Mouse (Mus musculus) midbrain, embryonic 13.5 days (tissue): ENCODE results near the gene Hspa2. TPM values are rescaled to one million over a fixed set of nuclear protein-coding genes. Genes with fewer than 3 reads are reported as not detected.

Source experiments
- ATAC-seq: fragments of 200-750 bp; cut with Nextera tagmentation; 2 replicates; pipeline ENCODE4 v1.8.0; 2017; ENCODE audit warnings: mild to moderate bottlenecking, moderate TSS enrichment, moderate library complexity
- H3K27ac ChIP-seq: fragments of 300-500 bp; sonication (generic); 2 replicates; pipeline ENCODE4 v1.5.1; 2015; ENCODE audit warnings: inconsistent platforms, mild to moderate bottlenecking, moderate library complexity
- H3K27me3 ChIP-seq: fragments of 300-500 bp; sonication (generic); 2 replicates; pipeline ENCODE4 v1.6.1; 2015; ENCODE audit warnings: mild to moderate bottlenecking, inconsistent platforms
- H3K36me3 ChIP-seq: fragments of 300-500 bp; sonication (generic); 2 replicates; pipeline ENCODE4 v1.6.1; 2015; ENCODE audit warnings: mild to moderate bottlenecking, inconsistent platforms
- H3K4me1 ChIP-seq: fragments of 300-500 bp; sonication (generic); replicated peaks from 2 replicates; pipeline ENCODE4 v1.6.1; 2015; ENCODE audit warnings: inconsistent platforms
- H3K4me2 ChIP-seq: fragments of 300-500 bp; sonication (generic); replicated peaks from 2 replicates; pipeline ENCODE4 v1.6.1; 2015; ENCODE audit warnings: moderate library complexity, mild to moderate bottlenecking, inconsistent platforms
- H3K4me3 ChIP-seq: fragments of 300-500 bp; sonication (generic); replicated peaks from 2 replicates; pipeline ENCODE4 v1.5.1; 2015; ENCODE audit warnings: mild to moderate bottlenecking, inconsistent platforms
- H3K9ac ChIP-seq: fragments of 300-500 bp; sonication (generic); replicated peaks from 2 replicates; pipeline ENCODE4 v1.6.1; 2015; ENCODE audit warnings: mild to moderate bottlenecking, inconsistent platforms
- H3K9me3 ChIP-seq: fragments of 300-500 bp; sonication (generic); 2 replicates; pipeline ENCODE4 v1.6.1; 2016; ENCODE audit warnings: mild to moderate bottlenecking, inconsistent platforms
- WGBS: fragments of 180-500 bp; shearing (Covaris S2); methylation state at CpG from one replicate; pipeline ENCODE4 v1.1.7; 2015; 5-methylcytosine and 5-hydroxymethylcytosine counted together
- polyA plus RNA-seq: library from polyadenylated mRNA; unstranded; fragments of >200 nt; fragmentation: Nextera tagmentation; extraction: Ambion mirVana; gene quantifications from 2 replicates; pipeline ENCODE4 v1.2.1, GENCODE M21; 2015

Gene Hspa2
- polyA plus RNA-seq, 1 experiment from 2014 or later: 5.1 TPM

- H3K4me3 ChIP-seq: no peak overlapping the region
- H3K27me3 ChIP-seq: no peaks in the 10 kb centered on the region
- no peak overlapping the region for H3K4me2 ChIP-seq
- 76% methylated on average over 11 of the region's 11 CpGs for WGBS
- H3K36me3 ChIP-seq: peaks cover 21% of the 10 kb centered on the region
- no peaks in the 10 kb centered on the region for H3K9me3 ChIP-seq
- no peak overlapping the region for H3K9ac ChIP-seq
- ATAC-seq: no peak
- no peak overlapping the region for H3K27ac ChIP-seq
- H3K4me1 ChIP-seq: no peaks in the 10 kb centered on the region
These were observed 15.2 kb upstream of the Hspa2 start for GRCm38 (mm10) chr12:76388794-76389193.

GRCm38 (mm10) chr12:76391595-76392271 is 12.2 kb upstream of the Hspa2 start:
- 77% methylated on average over 3 of the region's 3 CpGs for WGBS
- Histone ChIP-seq H3K36me3 (peaks cover 5% of the 10 kb centered on the region), H3K27me3 (no peaks in the 10 kb centered on the region), H3K4me3 (no peak overlapping the region), H3K4me2 (no peak overlapping the region), H3K27ac (no peak overlapping the region), H3K4me1 (no peaks in the 10 kb centered on the region), H3K9me3 (no peaks in the 10 kb centered on the region), H3K9ac (no peak overlapping the region)
- ATAC-seq: no peak

GRCm38 (mm10) chr12:76392979-76393378 is 11.0 kb upstream of the Hspa2 start:
- Histone ChIP-seq H3K36me3 (no peaks in the 10 kb centered on the region), H3K9me3 (no peaks in the 10 kb centered on the region), H3K9ac (no peak overlapping the region), H3K27me3 (no peaks in the 10 kb centered on the region), H3K4me2 (no peak overlapping the region), H3K4me3 (no peak overlapping the region), H3K27ac (no peak overlapping the region), H3K4me1 (no peaks in the 10 kb centered on the region)
- 87% methylated on average over 5 of the region's 5 CpGs for WGBS
- ATAC-seq: no peak

GRCm38 (mm10) chr12:76397281-76397680 is 6.7 kb upstream of the Hspa2 start:
- Histone ChIP-seq H3K9me3 (no peaks in the 10 kb centered on the region), H3K4me2 (no peak overlapping the region), H3K36me3 (no peaks in the 10 kb centered on the region), H3K4me1 (no peaks in the 10 kb centered on the region), H3K27ac (no peak overlapping the region), H3K4me3 (no peak overlapping the region), H3K27me3 (peaks cover 8% of the 10 kb centered on the region), H3K9ac (no peak overlapping the region)
- 85% methylated on average over 5 of the region's 5 CpGs for WGBS
- ATAC-seq: no peak

- Histone ChIP-seq H3K4me3 (no peak overlapping the region), H3K4me1 (peaks cover 27% of the 10 kb centered on the region), H3K9ac (no peak overlapping the region), H3K9me3 (no peaks in the 10 kb centered on the region), H3K27me3 (peaks cover 39% of the 10 kb centered on the region), H3K36me3 (no peaks in the 10 kb centered on the region), H3K27ac (no peak overlapping the region), H3K4me2 (no peak overlapping the region)
- WGBS: 56% methylated on average over 3 of the region's 3 CpGs
- ATAC-seq: no peak
These were observed 2.3 kb upstream of the Hspa2 start for GRCm38 (mm10) chr12:76401674-76402073.

GRCm38 (mm10) chr12:76402991-76403885 is 738 bp upstream of the Hspa2 start:
- peak overlapping the region; percentile 58 for H3K4me3 ChIP-seq
- no peaks in the 10 kb centered on the region for H3K36me3 ChIP-seq
- peak; percentile 87 for ATAC-seq
- WGBS: 0% methylated on average over 54 of the region's 54 CpGs
- H3K9me3 ChIP-seq: no peaks in the 10 kb centered on the region
- peak overlapping the region; percentile 74 for H3K4me2 ChIP-seq
- H3K27me3 ChIP-seq: peaks cover 52% of the 10 kb centered on the region
- peak overlapping the region; percentile 81 for H3K27ac ChIP-seq
- peak overlapping the region; percentile 62 for H3K9ac ChIP-seq
- peaks cover 27% of the 10 kb centered on the region for H3K4me1 ChIP-seq

GRCm38 (mm10) chr12:76404836-76405182 is 833 bp downstream of the Hspa2 start:
- Histone ChIP-seq H3K27me3 (peaks cover 59% of the 10 kb centered on the region), H3K27ac (no peak overlapping the region), H3K36me3 (no peaks in the 10 kb centered on the region), H3K9me3 (no peaks in the 10 kb centered on the region), H3K4me1 (peaks cover 27% of the 10 kb centered on the region), H3K4me2 (peak overlapping the region; percentile 74), H3K9ac (no peak overlapping the region), H3K4me3 (peak overlapping the region; percentile 58)
- ATAC-seq: no peak
- 8% methylated on average over 20 of the region's 20 CpGs for WGBS

GRCm38 (mm10) chr12:76405183-76405970 is 1.4 kb downstream of the Hspa2 start:
- Histone ChIP-seq H3K4me1 (peaks cover 27% of the 10 kb centered on the region), H3K4me2 (peak overlapping the region; percentile 74), H3K9me3 (no peaks in the 10 kb centered on the region), H3K9ac (no peak overlapping the region), H3K27ac (no peak overlapping the region), H3K27me3 (peaks cover 59% of the 10 kb centered on the region), H3K36me3 (no peaks in the 10 kb centered on the region), H3K4me3 (peak overlapping the region; percentile 58)
- 3% methylated on average over 64 of the region's 64 CpGs for WGBS
- ATAC-seq: no peak

GRCm38 (mm10) chr12:76405971-76406370 is 2.0 kb downstream of the Hspa2 start:
- WGBS: 3% methylated on average over 23 of the region's 23 CpGs
- Histone ChIP-seq H3K4me3 (peak overlapping the region; percentile 58), H3K9me3 (no peaks in the 10 kb centered on the region), H3K27me3 (peaks cover 59% of the 10 kb centered on the region), H3K4me1 (peaks cover 27% of the 10 kb centered on the region), H3K36me3 (no peaks in the 10 kb centered on the region), H3K9ac (no peak overlapping the region), H3K27ac (no peak overlapping the region), H3K4me2 (peak overlapping the region; percentile 74)
- no peak for ATAC-seq

- Histone ChIP-seq H3K4me3 (no peak overlapping the region), H3K27ac (no peak overlapping the region), H3K27me3 (peaks cover 53% of the 10 kb centered on the region), H3K9me3 (no peaks in the 10 kb centered on the region), H3K36me3 (no peaks in the 10 kb centered on the region), H3K4me2 (no peak overlapping the region), H3K9ac (no peak overlapping the region), H3K4me1 (peaks cover 27% of the 10 kb centered on the region)
- WGBS: 45% methylated on average over 1 of the region's 1 CpGs
- ATAC-seq: no peak
These were observed 3.2 kb downstream of the Hspa2 start for GRCm38 (mm10) chr12:76407184-76407583.

GRCm38 (mm10) chr12:76409166-76409565 is 5.2 kb downstream of the Hspa2 start:
- Histone ChIP-seq H3K36me3 (no peaks in the 10 kb centered on the region), H3K4me2 (no peak overlapping the region), H3K9ac (no peak overlapping the region), H3K27ac (no peak overlapping the region), H3K4me3 (no peak overlapping the region), H3K4me1 (peaks cover 20% of the 10 kb centered on the region), H3K9me3 (no peaks in the 10 kb centered on the region), H3K27me3 (peaks cover 43% of the 10 kb centered on the region)
- ATAC-seq: no peak
- WGBS: 78% methylated on average over 4 of the region's 4 CpGs
